Mouse (Mus musculus) heart, postnatal 14 days (tissue): Measurements from ENCODE around the gene Tex261. TPM values are rescaled to one million over a fixed set of nuclear protein-coding genes. Genes with fewer than 3 reads are reported as not detected.
"Not testable (repeated sequence)": the region's sequence is repeated elsewhere in the genome, so short reads cannot be mapped to it uniquely, and the experiment has no call there.

Experiments
- DNase-seq, 2 experiments: peaks; one replicate each; pipeline ENCODE4 v3.0.0; 2021 to 2022
- intact Hi-C: fragments of 180-260 bp; cut with DNase I; formaldehyde crosslinking; loops from one replicate; pipeline ENCODE4 v1.15.1; 2025
- long read RNA-seq, 2 experiments: library from polyadenylated mRNA; stranded (forward); transcript quantifications; one replicate each; pipeline ENCODE4 v2.0.0; 2021
- total RNA-seq, 2 experiments: library from RNA; stranded (reverse); gene quantifications; 2 replicates each; pipeline ENCODE4 v1.2.3; 2021

Gene Tex261
- 10 to 100 TPM; 71.0 to 79.6 TPM for total RNA-seq
- long read RNA-seq, experiment 1, transcript Tex261-201 (6 exons, 2,984 nt), result major isoform, 192 of 209 reads
- long read RNA-seq, experiment 1, partial matches to known transcripts, result 6 of 209 reads
- long read RNA-seq, experiment 1, other reads (novel, unspliced or antisense), result 11 of 209 reads
- long read RNA-seq, experiment 2, transcript Tex261-201 (6 exons, 2,984 nt), result major isoform, 139 of 156 reads
- long read RNA-seq, experiment 2, partial matches to known transcripts, result 4 of 156 reads
- long read RNA-seq, experiment 2, other reads (novel, unspliced or antisense), result 13 of 156 reads

GRCm38 (mm10) chr6:83775638-83776293 is at the start of gene Tex261:
Gene Tex261 (minus strand): TSS chr6:83775813.
- intact Hi-C loops, result loop anchor here (2.0 to 10.0 kb wide), 2 partner anchors 15 to 451 kb away; partner anchors contain the start of genes Mob1a and Mthfd2
- DNase-seq, result peak; percentile 95 to 96

DNA sequence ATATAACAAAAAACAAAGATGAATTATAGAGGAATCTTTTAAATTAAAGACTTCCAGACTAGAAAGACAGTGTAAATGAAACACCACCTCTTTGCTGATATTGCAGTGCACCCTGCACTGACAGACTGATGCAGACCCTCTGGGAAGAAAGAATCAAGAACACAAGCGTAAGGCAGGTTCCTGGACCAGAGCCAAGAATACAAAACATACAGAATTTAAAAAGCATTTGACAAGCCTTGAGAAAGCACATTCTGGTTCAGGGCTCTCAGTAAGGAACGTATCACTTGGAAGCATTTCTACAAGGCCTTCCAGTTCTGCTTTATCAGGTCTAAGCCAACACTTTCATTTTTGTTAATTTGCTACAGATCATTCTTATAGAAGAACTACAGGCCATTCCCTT is 46.2 kb upstream of the Tex261 start:
- intact Hi-C loops, result no loop called here
- no peak for DNase-seq

DNA sequence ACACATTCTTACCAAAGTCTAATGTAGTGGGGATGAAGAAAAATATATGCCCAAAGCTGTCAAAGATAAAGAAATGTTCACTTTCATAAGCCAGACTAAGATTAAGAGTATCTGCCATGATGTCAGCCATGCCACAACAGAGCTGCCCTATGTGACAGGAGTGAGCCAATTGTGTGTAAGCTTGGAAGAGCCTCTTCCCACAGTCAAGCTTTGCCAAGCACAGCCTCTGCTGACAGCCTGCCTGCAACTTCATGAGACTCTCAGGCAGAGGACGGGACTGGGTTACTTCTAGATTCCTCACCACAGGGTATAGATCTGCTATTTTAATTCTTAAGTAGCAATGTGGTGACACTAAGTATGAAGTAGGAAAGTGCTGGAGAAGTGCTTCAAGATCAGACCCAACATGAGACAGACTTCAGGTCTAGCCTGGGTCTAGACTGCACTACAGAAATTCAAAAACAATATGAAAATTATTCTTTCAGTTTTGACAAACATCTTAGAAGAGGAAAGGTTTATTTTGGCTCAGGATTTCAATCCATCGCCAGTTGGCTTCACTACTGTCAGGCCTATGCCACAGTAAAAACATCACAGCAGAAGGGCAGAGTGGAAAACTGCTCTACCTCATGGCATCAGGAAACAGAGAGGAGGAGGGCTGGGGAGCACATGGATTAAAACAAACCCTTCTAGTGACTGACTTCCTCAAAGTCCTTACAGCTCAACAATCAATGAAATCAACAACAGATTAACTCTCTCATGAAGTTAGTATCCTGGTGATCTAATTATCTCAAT is 45.3 kb upstream of the Tex261 start:
- intact Hi-C loops, result no loop called here
- no peak for DNase-seq

DNA sequence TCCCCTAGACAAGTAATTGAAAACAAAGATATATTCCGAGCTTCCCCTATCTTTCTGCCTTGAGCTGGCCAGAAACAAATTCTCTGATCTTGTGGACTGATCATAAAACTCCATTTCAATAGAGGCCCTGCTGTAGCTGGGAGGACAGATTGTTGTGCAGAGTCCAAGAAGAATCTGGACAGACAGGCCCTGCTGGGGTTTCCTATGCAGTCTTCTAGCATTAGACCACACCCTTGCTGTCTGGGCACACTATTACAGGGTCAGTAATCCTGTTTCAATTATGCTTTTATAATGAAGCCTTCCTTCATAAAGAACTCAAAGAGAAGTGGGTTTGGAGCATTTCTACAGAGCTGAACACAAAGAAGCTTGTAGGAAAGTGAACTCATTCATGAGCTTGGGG is 43.4 kb upstream of the Tex261 start:
- no peak for DNase-seq
- intact Hi-C loops, result no loop called here

- no peak for DNase-seq
- intact Hi-C loops, result no loop called here
Measured at GRCm38 (mm10) chr6:83815801-83816200, 40.2 kb upstream of the Tex261 start.

DNA sequence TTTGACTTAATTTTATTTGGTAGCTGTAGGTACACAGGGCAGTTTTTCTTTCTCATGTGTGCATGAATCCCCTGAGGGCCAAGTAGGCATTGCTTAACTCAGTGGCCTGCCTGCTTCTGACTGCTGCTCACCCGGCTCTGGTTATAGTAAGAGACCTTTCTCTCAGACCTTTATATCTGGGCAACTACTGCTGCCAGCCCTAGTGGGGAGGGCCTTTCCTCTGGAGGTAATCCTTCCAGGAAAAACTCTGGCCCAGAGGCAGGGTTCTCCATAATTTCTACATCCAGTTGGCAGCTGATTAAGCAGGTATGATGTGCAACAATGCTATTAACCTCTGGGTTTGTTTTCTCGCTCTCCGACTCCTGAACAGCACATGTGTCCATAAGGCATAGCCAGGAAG is 27.2 kb upstream of the Tex261 start:
- intact Hi-C loops, result no loop called here
- no peak for DNase-seq

DNA sequence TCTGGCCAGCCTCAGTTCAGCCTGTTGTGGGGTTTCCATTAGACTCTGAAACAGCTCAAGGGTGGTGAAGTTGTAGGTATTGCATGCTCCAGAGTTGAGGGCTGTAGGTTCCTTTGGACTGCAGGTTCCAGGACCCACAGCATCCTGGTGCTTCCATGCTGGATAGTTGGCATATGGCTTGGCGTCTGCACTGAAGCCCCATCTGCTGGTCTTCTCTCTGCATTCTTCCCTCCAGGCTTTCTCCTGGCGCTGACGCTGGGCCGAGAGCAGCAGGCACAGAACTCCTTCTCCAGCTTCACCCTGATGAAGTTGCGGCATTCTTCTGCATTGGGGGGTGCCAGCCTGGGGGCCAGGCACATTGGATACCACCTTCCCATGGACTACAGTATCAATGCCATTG is 26.4 kb upstream of the Tex261 start:
- intact Hi-C loops, result no loop called here

DNA sequence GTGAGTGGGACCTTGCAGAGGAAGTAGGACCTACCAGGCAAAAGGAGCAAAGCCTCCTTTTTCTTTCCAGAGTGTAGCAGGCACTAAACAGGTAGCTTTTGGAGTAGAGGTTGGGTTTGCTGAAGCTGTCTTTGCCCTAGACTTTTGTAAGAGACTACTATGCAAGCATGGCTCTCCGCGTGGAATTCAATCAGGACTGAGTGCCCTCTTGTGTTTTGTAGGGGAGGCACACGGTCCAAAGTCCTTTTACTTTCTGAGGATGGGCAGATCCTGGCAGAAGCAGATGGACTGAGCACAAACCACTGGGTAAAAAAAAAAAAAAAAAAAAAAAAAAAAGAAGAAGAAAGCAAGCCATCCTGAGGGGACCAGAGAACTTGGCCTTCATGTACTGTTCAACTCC is 21.1 kb upstream of the Tex261 start:
- intact Hi-C loops, result no loop called here
- DNase-seq, result no peak

More for the DNA sequence above, 26.4 kb upstream of the Tex261 start:
- DNase-seq, result no peak

GRCm38 (mm10) chr6:83795492-83795900 is 19.9 kb upstream of the Tex261 start:
- intact Hi-C loops, result no loop called here
- no peak for DNase-seq

- DNase-seq, result peak; percentile 93 to 94
- intact Hi-C loops, result no loop called here
Measured at GRCm38 (mm10) chr6:83794760-83795296, 19.2 kb upstream of the Tex261 start, which contains the start of gene Nagk. Gene Nagk (plus strand): TSS chr6:83794982.

- intact Hi-C loops, result no loop called here
Measured at GRCm38 (mm10) chr6:83791251-83791890, 15.8 kb upstream of the Tex261 start.

GRCm38 (mm10) chr6:83790533-83790932 is 14.9 kb upstream of the Tex261 start:
- DNase-seq, intact Hi-C loops: not testable (repeated sequence)

More at GRCm38 (mm10) chr6:83791251-83791890, 15.8 kb upstream of the Tex261 start:
- no peak for DNase-seq

GRCm38 (mm10) chr6:83788554-83788953 is 12.9 kb upstream of the Tex261 start:
- DNase-seq, result no peak
- intact Hi-C loops, result no loop called here

- intact Hi-C loops, result no loop called here
- no peak for DNase-seq
Measured at GRCm38 (mm10) chr6:83786426-83786825, 10.8 kb upstream of the Tex261 start.

DNA sequence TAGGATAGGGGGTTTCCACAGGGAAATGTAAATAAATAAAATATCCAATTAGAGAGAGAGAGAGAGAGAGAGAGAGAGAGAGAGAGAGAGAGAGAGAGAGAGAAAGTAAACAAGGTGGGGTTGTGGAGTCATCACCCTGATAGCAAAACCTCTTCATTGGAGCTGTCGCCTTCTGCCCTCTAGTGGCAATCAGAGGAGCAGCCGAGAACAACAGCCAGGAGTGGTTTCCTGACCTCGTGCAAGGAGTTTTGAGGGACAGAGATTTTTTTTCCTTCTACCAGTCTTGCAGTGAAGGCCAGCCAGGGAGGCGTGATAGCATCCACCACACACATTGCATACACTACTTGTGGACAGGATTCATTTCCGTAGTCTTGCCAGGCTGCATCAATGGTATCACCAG is 3.4 kb upstream of the Tex261 start:
- intact Hi-C loops, result loop anchor here (10.0 kb wide), 1 partner anchor 454 kb away; the partner anchor contains the start of genes Mob1a and Mthfd2
- DNase-seq, result peak; percentile 45 to 66

DNA sequence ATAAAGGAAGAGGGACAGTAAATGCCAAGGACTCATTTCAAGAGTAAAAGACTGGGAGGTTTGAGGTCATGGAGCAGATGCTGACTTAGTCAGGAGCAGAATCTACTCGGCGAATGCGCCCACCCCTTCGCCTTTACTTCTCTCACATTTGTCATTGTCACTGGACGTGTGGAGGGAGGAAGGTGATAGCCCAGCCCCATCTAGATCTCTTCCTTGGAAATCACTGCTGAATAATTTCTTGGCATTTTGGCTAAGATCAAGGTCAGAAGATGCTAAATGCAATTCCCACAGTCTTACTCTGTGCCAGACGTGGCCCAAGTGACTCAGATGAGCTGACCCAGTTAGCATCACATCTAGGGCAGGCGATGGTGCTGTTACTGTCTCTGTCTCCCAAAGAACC is 2.7 kb upstream of the Tex261 start:
- intact Hi-C loops, result loop anchor here (10.0 kb wide), 1 partner anchor 454 kb away; the partner anchor contains the start of genes Mob1a and Mthfd2

GRCm38 (mm10) chr6:83774781-83775563 is 641 bp downstream of the Tex261 start:
- DNase-seq, result peak in 1 of 2 experiments; percentile 15
- intact Hi-C loops, result loop anchor here (10.0 kb wide), 1 partner anchor 450 kb away; the partner anchor contains the start of genes Mob1a and Mthfd2

More for the DNA sequence above, 2.7 kb upstream of the Tex261 start:
- no peak for DNase-seq

DNA sequence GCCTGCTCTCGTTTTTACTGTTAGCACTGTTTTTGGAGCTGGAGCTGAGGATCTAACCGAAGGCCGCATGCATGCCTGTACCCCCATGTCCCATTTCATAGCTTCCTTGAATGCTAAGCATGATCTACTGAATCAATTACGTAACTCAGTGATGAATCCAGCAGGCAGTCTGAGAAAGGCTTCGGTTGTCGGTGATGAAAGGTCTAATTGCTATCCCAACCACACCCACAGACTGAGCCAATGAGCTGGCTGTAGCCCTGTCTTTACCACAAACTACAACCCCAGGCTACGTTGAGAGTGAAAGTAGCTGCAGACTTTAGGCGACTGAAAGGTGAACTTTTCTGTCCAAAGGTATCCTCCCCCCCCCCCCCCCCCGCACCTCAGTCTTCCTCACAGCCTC is 1.5 kb downstream of the Tex261 start:
- DNase-seq, result no peak
- intact Hi-C loops, result loop anchor here (10.0 kb wide), 1 partner anchor 449 kb away; the partner anchor contains the start of genes Mob1a and Mthfd2

DNA sequence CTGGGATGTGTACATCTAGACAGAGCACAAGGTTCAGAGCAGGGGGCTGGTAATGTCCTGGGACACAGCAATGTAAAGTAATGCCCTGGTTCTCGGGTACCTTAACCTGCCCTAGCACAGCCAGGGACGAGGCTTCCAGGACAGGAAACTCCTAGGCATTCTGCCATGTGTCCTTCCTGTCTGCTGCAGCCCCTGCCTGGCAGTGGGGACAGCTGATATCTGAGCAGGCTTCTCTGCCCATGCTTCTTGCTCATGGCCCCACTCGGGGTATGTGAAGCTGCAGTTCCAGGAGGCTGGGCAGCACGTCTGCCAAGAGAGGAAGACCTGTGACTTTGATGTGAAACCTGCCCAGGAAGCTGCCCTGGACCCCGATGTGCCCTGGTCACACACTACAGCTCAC is 7.1 kb downstream of the Tex261 start:
- peak; percentile 15 to 21 for DNase-seq
- intact Hi-C loops, result no loop called here
